Mouse (Mus musculus) hindbrain, embryonic 10.5 days (tissue): Measurements from ENCODE around the gene Map2k3. TPM values are rescaled to one million over a fixed set of nuclear protein-coding genes. Genes with fewer than 3 reads are reported as not detected.

Experiments used
- DNase-seq: peaks from one replicate; pipeline ENCODE4 v3.0.0-alpha.2; 2017; ENCODE audit warnings: low spot score
- H3K27ac ChIP-seq: fragments of 300-500 bp; sonication (generic); 2 replicates; pipeline ENCODE4 v1.5.1; 2016; ENCODE audit warnings: mild to moderate bottlenecking, moderate library complexity
- H3K27me3 ChIP-seq: fragments of 300-500 bp; sonication (generic); 2 replicates; pipeline ENCODE4 v1.6.1; 2016; ENCODE audit warnings: mild to moderate bottlenecking; ENCODE audit not compliant: poor library complexity, insufficient read depth, severe bottlenecking
- H3K36me3 ChIP-seq: fragments of 300-500 bp; sonication (generic); 2 replicates; pipeline ENCODE4 v1.6.1; 2016; ENCODE audit warnings: mild to moderate bottlenecking, moderate library complexity
- H3K4me1 ChIP-seq: fragments of 300-500 bp; sonication (generic); replicated peaks from 2 replicates; pipeline ENCODE4 v1.6.1; 2016; ENCODE audit warnings: mild to moderate bottlenecking
- H3K4me3 ChIP-seq: fragments of 300-500 bp; sonication (generic); 2 replicates; pipeline ENCODE4 v1.5.1; 2016; ENCODE audit warnings: mild to moderate bottlenecking, moderate library complexity
- H3K9me3 ChIP-seq: fragments of 300-500 bp; sonication (generic); 2 replicates; pipeline ENCODE4 v1.6.1; 2016; ENCODE audit warnings: mild to moderate bottlenecking, moderate library complexity
- WGBS: fragments of 180-500 bp; shearing (Covaris S2); methylation state at CpG from one replicate; pipeline ENCODE4 v1.1.7; 2016; 5-methylcytosine and 5-hydroxymethylcytosine counted together
- polyA plus RNA-seq: library from polyadenylated mRNA; unstranded; fragments of >200 nt; fragmentation: Nextera tagmentation; extraction: Ambion mirVana; gene quantifications from 2 replicates; pipeline ENCODE4 v1.2.1, GENCODE M21; 2016

The Map2k3 gene
- polyA plus RNA-seq, 1 experiment from 2014 or later = 55.9 TPM

DNA sequence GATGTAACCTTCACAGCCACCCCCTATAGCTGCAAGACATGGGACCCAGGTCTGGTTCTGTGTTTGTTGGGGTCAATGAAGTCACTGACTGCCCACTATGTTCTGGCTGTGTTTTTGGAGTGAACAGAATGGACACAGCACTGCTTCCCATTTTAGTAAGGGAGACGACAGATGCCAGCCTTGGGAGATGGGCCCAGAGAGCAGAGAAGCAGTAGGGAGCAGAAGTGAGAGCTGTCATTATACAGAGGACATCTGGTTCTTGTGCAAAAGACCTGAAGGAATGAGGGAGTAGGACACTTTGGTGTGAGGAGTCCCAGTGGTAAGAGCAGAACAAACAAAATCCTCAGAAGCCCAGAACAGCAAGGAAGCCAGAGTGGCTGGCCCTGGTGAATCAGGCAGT is 22.2 kb upstream of the Map2k3 start:
- H3K4me3 ChIP-seq = no peak overlapping the region
- no peak for DNase-seq
- peaks cover 27% of the 10 kb centered on the region for H3K36me3 ChIP-seq
- peaks cover 29% of the 10 kb centered on the region for H3K4me1 ChIP-seq
- WGBS = 80% methylated on average over 1 of the region's 1 CpGs
- H3K9me3 ChIP-seq = no peaks in the 10 kb centered on the region
- no peak overlapping the region for H3K27ac ChIP-seq
- no peaks in the 10 kb centered on the region for H3K27me3 ChIP-seq

DNA sequence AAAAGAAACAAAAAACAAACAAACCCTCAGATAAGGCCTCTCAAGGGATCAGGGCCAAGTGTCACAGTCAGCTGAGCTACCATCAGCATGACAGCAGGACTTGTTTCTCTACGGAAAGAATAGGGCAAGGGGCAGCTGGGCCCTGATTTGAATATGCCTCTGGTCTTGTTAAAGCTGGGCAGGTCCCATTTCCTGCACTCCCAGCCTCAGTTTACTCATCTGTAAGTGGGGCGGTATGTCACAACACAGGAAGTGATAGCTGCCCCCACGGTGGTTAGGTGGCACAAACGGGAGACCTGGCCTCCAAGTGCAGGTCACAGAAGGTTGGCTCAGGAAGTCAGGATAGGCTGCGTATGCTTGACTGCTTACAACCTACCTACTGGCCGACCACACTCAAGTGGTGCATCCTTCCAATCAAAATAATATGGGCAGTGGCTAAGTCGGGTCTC is 19.3 kb upstream of the Map2k3 start:
- Histone ChIP-seq H3K9me3 (no peaks in the 10 kb centered on the region), H3K27me3 (no peaks in the 10 kb centered on the region), H3K27ac (peak overlapping the region; percentile 92), H3K36me3 (peaks cover 5% of the 10 kb centered on the region; the same call in 1 of the 2 replicates), H3K4me3 (peak overlapping the region; percentile 99), H3K4me1 (peaks cover 43% of the 10 kb centered on the region)
- DNase-seq = peak; percentile 18
- 32% methylated on average over 7 of the region's 7 CpGs for WGBS

DNA sequence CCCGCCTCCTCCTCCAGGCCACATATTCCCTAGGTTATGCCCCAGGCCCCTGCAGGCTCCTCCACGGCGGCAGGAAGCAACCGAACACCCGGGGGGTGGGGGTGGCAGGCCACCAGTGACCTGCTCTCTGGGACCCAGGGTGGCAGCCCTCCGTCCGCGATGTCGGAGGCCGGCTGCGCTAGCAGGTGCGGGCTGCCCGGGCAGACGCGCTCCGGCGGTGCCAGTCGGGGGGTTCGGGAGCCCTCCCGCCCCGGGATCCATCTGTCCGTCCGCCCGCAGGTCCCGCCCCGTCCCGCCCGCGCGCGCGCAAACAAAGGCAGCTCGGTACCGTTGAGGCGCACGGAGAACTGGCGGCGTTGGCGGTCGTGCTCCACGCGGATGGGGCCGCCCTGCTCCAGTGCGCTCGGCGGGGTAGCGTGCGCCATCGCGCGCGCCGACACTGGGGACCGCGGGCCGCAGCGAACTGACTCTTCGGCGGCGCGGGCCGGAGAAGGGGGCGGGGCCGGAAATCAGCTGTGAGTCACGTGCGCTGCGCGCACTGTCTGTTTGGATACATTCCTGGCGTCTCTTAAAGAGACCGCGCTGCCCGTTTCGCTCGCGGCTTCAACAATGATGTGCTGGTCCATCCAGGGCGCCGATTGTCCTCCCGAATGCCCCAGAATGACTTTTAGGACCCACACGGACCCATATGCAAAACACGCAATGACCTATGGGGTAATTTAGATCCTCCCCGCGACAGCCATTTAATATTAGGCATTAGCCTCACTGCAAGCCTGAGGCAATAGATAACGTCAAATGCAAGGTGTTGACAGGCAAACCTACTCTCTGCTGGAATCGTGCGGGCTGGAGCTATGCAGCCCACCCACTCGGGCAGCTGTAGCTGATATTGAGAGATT is 18.3 kb upstream of the Map2k3 start:
- WGBS = under 1% methylated on average over 86 of the region's 86 CpGs
- no peaks in the 10 kb centered on the region for H3K27me3 ChIP-seq
- H3K36me3 ChIP-seq = peaks cover 5% of the 10 kb centered on the region; the same call in 1 of the 2 replicates
- peak overlapping the region; percentile 92 for H3K27ac ChIP-seq
- H3K9me3 ChIP-seq = no peaks in the 10 kb centered on the region
- peaks cover 43% of the 10 kb centered on the region for H3K4me1 ChIP-seq
- peak; percentile 93 for DNase-seq
- peak overlapping the region; percentile 99 for H3K4me3 ChIP-seq

DNA sequence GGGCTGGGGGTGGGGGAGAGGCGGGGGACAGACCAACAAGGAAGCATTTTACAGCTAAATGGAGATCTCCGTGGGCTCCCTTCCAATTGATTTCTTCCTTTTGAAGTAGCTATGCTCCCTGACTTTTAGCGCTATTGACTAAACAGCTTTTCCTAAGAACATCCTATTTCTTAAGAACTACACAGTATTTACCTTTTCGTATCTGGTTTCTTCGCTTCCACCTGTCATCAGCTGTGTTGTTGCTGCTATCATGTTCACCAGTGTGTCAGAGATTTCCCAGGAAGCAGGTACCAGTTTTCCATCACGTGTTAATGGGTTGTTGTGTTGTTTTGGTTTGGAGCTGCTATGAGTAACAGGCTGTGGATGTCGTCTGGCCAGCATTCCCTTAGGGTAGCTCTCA is 17.3 kb upstream of the Map2k3 start, which contains the start of gene Natd1:
TSS of gene Natd1 (minus strand) at position 260 of the 400 bp plus-strand sequence.
- Histone ChIP-seq H3K4me3 (peak within 1 kb of the TSS; percentile 99), H3K36me3 (peaks cover 5% of the 10 kb centered on the region; the same call in 1 of the 2 replicates), H3K27me3 (no peaks in the 10 kb centered on the region), H3K9me3 (no peaks in the 10 kb centered on the region), H3K27ac (peak within 1 kb of the TSS; percentile 92), H3K4me1 (peaks cover 43% of the 10 kb centered on the region)
- 44% methylated on average over 7 of the region's 7 CpGs for WGBS
- no peak for DNase-seq

DNA sequence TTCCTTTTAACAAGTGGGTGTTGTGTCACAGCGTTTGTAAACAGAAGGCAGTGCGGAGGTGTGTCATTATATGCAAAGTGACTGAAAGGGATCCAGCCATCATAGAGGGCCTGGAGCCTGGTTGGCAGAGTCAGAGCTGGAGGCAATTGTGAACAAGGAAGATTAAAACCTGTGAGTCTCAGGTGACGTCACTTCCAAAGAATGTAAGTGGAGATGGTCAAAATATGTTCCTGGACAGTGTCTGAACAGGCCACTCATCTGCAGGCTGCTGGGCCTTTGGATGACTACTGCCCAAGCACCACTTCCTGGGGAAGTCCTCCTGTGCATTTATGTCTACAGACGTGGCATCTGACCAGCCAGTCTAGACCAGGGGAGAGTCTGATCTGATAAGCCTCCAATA is 16.6 kb upstream of the Map2k3 start:
- Histone ChIP-seq H3K4me3 (no peak overlapping the region), H3K36me3 (peaks cover under 1% of the 10 kb centered on the region; the same call in 1 of the 2 replicates), H3K4me1 (peaks cover 43% of the 10 kb centered on the region), H3K27me3 (no peaks in the 10 kb centered on the region), H3K27ac (no peak overlapping the region), H3K9me3 (no peaks in the 10 kb centered on the region)
- DNase-seq = no peak
- 77% methylated on average over 4 of the region's 4 CpGs for WGBS

DNA sequence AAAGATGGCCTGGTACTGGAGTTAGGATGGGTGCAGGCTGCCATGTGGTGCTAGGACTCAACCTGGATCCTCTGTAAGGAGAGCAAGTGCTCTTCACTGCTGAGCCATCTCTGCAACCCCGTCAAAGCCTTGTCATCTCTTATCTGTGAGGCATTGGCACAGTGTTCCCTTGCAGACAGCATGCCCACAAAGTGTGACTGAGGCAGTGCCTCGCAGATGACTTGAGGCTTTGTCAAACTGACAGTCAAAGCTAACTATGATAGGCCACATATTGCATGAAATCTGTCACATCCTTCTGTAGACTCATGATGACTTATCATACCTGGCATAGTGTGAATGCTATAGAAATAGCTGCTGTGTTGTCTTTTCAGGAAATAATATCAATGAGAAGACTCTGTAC is 11.8 kb upstream of the Map2k3 start:
- Histone ChIP-seq H3K36me3 (0 out of 2 replicates have a peak, but pooled peaks cover 6% of the 10 kb centered on the region), H3K9me3 (no peaks in the 10 kb centered on the region), H3K27ac (no peak overlapping the region), H3K4me3 (no peak overlapping the region), H3K4me1 (peaks cover 14% of the 10 kb centered on the region), H3K27me3 (no peaks in the 10 kb centered on the region)
- WGBS = 84% methylated on average over 2 of the region's 2 CpGs
- no peak for DNase-seq

GRCm38 (mm10) chr11:60922195-60922594 is 9.6 kb upstream of the Map2k3 start:
- WGBS = 76% methylated on average over 1 of the region's 1 CpGs
- DNase-seq = no peak
- H3K27me3 ChIP-seq = no peaks in the 10 kb centered on the region
- peaks cover 5% of the 10 kb centered on the region for H3K4me1 ChIP-seq
- 0 out of 2 replicates have a peak, but pooled peaks cover 6% of the 10 kb centered on the region for H3K36me3 ChIP-seq
- H3K4me3 ChIP-seq = no peak overlapping the region
- no peak overlapping the region for H3K27ac ChIP-seq
- H3K9me3 ChIP-seq = no peaks in the 10 kb centered on the region

- H3K27ac ChIP-seq = no peak overlapping the region
These were observed 8.9 kb upstream of the Map2k3 start for GRCm38 (mm10) chr11:60922964-60923363.

DNA sequence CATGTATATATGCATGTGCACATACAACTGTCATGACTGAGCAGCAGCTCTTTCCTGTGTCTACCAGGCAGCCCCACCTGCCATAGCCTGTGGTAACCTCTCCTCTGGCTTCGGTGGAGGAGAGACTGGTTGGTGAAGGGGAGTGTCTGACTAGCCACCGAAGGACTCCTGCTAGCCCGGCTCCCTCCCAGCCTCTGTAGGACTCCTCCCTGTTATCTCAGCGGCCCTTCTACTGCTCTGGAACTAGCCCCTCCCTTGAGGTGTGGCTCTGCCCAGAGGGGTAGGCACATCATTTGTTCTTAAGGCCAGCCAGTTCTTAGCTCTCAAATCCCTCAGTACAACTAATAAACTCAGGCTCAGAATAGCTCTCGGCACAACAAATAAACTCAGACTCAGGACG is 7.3 kb upstream of the Map2k3 start:
- Histone ChIP-seq H3K9me3 (no peaks in the 10 kb centered on the region), H3K36me3 (0 out of 2 replicates have a peak, but pooled peaks cover 6% of the 10 kb centered on the region), H3K4me1 (peaks cover 14% of the 10 kb centered on the region), H3K27me3 (0 out of 2 replicates have a peak, but pooled peaks cover under 1% of the 10 kb centered on the region), H3K27ac (no peak overlapping the region), H3K4me3 (no peak overlapping the region)
- 43% methylated on average over 6 of the region's 6 CpGs for WGBS
- DNase-seq = no peak

More at GRCm38 (mm10) chr11:60922964-60923363, 8.9 kb upstream of the Map2k3 start:
- Histone ChIP-seq H3K27me3 (no peaks in the 10 kb centered on the region), H3K4me3 (no peak overlapping the region), H3K4me1 (peaks cover 13% of the 10 kb centered on the region), H3K9me3 (no peaks in the 10 kb centered on the region), H3K36me3 (0 out of 2 replicates have a peak, but pooled peaks cover 6% of the 10 kb centered on the region)
- WGBS = 71% methylated on average over 5 of the region's 5 CpGs
- DNase-seq = no peak

DNA sequence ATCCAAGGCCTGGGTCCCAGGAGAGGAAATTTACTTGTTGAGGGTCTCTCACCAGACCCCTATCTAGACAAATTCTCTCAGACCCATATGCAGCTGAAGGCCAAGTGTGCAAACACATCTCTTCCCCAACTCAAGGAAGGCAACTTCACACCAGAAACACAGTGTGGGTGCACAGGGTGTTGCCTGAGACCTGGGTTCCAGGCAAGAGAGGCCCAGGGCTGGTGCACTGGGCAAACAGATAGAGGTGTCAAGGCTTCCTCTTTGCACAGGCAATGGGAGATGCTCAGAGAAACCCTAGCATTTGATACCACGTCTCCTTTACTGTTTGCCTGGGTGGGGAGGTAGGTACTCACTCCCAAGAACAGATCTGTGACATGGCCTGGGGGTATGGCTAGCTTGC is 6.9 kb upstream of the Map2k3 start:
- H3K27ac ChIP-seq = no peak overlapping the region
- no peak overlapping the region for H3K4me3 ChIP-seq
- no peaks in the 10 kb centered on the region for H3K9me3 ChIP-seq
- H3K4me1 ChIP-seq = peaks cover 14% of the 10 kb centered on the region
- H3K36me3 ChIP-seq = 0 out of 2 replicates have a peak, but pooled peaks cover 6% of the 10 kb centered on the region
- DNase-seq = no peak
- 0 out of 2 replicates have a peak, but pooled peaks cover 6% of the 10 kb centered on the region for H3K27me3 ChIP-seq
- 72% methylated on average over 1 of the region's 1 CpGs for WGBS

GRCm38 (mm10) chr11:60927264-60927663 is 4.6 kb upstream of the Map2k3 start:
- H3K36me3 ChIP-seq = no peaks in the 10 kb centered on the region
- DNase-seq = peak; percentile 93
- no peaks in the 10 kb centered on the region for H3K9me3 ChIP-seq
- under 1% methylated on average over 9 of the region's 9 CpGs for WGBS
- peak overlapping the region; percentile 41 for H3K4me3 ChIP-seq
- no peak overlapping the region; the same call in 1 of the 2 replicates for H3K27ac ChIP-seq
- peaks cover 36% of the 10 kb centered on the region for H3K4me1 ChIP-seq
- peaks cover 13% of the 10 kb centered on the region; the same call in 1 of the 2 replicates for H3K27me3 ChIP-seq

- 28% methylated on average over 7 of the region's 7 CpGs for WGBS
- H3K36me3 ChIP-seq = peaks cover 11% of the 10 kb centered on the region; the same call in 1 of the 2 replicates
- H3K9me3 ChIP-seq = no peaks in the 10 kb centered on the region
- H3K27me3 ChIP-seq = peaks cover 13% of the 10 kb centered on the region; the same call in 1 of the 2 replicates
- DNase-seq = no peak
- peak overlapping the region; percentile 83 for H3K4me3 ChIP-seq
- H3K27ac ChIP-seq = peak overlapping the region; percentile 91; the same call in 1 of the 2 replicates
- H3K4me1 ChIP-seq = peaks cover 61% of the 10 kb centered on the region
These were observed 1.0 kb upstream of the Map2k3 start for GRCm38 (mm10) chr11:60930724-60931281.
